Mouse (Mus musculus): ENCODE measurements around the gene Nfkbid.
"Not testable (repeated sequence)": the region's sequence is repeated elsewhere in the genome, so short reads cannot be mapped to it uniquely, and the experiment has no call there.

Nfkbid gene

DNA sequence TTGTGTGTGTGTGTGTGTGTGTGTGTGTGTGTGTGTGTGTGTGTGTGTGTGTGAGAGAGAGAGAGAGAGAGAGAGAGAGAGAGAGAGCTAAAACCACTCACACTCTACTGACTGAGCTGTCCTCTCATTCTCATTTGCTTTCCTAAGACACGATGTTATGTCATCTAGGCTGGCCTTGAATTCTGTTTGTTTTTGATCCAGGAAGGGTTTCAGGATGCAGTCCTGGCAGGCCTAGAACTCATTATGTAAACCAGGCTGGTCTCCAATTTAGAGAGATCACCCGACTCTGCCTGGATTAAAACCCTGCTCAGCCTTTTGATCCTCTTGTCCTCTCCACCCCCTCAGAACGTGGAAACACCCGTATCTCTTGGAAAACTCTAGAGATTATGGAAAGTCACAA is 42.5 kb downstream of the Nfkbid start:
- no peak for DNase-seq (ENCODE audit: low read depth, low spot score)

DNA sequence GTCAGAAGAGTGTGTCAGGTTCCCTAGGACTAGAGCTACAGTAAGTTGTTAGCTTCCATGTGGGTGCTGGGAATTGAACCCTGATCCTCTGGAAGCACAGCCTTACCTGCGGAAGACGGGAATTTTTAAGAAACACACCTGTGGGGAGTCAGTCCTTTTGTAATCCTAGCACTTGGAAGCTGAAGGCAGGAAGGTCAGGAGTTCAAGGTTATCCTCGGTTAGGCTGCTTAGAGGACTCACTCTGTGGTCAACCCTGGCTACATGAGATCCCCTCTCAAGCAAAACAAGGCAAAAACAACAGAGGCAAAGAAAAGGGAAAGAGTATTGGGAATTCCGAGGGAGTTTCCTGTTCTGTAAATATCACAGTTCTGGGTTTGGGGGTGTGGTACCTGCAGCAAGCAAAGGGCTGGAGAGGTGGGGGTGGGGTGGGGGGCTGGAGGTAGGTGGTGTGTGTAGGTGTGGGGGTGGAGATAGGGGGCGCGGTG is 43.3 kb downstream of the Nfkbid start:
- no peak for DNase-seq (ENCODE audit: low read depth, low spot score)

DNA sequence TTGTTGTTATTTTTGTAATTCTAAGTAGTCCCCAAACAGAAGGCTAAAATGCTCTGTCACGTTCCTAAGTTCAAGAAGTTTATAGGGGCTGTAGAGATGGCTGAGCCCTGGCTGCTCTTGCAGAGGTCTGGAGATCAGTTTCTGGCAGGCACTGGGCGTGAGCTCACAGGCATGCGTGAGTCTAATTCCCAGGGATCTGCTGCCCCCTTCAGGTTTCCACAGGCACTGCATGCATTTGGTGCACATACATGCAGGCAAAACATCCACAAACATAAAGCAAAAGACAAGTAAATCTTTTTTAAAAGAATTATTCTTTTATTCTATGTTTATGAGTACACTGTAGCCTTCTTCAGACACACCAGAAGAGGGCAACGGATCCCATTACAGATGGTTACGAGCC is 50.9 kb downstream of the Nfkbid start:
- DNase-seq (ENCODE audit: low read depth, low spot score): peak; percentile 28

DNA sequence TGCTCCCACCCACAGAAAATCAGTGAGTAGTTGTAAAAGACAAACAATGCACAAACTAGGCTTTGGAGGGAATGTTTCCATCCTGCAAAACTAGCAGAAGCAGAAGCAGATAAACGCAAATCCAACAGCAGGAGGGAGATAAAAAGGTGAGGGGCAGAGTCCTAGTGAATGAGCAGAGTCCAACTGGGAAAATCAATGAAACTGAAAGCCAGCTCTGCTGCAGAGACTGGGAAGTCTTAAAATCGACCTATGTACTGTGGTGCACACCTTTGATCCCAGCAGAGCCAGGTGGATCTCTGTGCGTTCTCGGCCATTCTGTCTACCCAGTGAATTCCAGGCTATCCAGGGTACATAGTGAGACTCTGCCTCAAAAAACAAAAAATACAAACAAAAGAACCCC is 53.5 kb downstream of the Nfkbid start:
- DNase-seq (ENCODE audit: low read depth, low spot score): no peak

DNA sequence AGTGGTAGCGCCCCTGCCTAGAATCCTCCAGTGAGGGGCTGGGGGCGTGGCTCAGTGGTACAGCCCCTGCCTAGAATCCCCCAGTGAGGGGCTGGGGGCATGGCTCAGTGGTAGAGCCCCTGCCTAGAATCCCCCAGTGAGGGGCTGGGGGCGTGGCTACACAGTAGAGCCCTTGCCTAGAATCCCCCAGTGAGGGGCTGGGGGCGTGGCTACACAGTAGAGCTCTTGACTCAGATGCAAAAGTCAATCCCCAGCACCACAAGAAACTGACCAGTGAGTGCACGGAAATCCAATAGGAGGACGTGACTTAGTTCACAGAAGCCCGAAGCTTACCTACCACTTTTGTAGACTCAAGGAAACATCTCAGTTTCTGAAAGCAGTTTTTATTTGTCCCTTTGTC is 54.6 kb downstream of the Nfkbid start:
- DNase-seq (ENCODE audit: low read depth, low spot score): not testable (repeated sequence)

DNA sequence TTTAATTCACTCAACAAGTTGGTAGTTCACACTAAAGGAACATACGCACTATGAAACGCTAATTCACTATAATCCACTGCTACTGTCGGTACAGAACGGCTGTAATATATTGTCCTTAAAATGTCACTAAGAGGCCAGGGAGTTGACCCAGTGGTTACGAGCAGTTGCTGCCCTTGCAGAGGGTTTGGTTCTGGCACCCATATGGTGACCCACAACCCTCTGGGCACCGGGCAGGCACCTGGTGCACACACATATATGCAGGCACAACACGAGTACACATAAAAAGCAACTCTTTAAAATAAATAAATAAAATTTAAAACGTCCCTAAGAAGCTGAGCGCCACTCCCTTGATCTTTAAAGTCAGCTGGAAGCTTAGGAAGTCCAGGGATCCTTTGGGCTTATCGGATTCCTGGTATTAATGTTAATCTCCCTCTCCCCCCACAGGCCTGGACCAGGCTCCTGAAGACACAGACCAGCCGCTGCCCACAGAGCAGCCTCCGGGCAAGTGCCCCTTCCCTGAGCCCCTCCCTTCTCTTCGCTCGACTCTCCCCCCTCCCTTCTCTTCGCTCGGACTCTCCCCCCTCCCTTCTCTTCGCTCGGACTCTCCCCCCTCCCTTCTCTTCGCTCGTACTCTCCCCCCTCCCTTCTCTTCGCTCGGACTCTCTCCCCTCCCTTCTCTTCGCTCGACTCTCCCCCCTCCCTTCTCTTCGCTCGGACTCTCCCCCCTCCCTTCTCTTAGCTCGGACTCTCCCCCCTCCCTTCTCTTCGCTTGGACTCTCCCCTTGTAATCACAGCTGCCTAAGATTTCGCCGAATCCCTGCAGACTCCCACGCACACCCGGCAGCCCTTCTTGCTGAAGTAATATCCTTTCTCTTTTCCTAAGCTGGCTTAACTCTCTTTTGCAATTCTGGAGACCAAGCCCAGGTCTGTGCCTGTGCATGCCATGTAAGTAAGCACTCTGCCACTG is 56.2 kb downstream of the Nfkbid start:
- DNase-seq (ENCODE audit: low read depth, low spot score): no peak

All from 3T3-L1 (cell line).